Mouse (Mus musculus) stomach, postnatal 0 days (tissue): ENCODE results near the gene Ces2e.

Source experiments
- CTCF ChIP-seq: IDR thresholded peaks from 2 replicates; pipeline ENCODE4 v1.5.1; 2016; ENCODE audit warnings: antibody characterized with exemption, low read depth, mild to moderate bottlenecking, moderate library complexity
- EP300 ChIP-seq: optimal IDR thresholded peaks from 2 replicates; pipeline ENCODE3; 2016; ENCODE audit warnings: antibody characterized with exemption

DNA sequence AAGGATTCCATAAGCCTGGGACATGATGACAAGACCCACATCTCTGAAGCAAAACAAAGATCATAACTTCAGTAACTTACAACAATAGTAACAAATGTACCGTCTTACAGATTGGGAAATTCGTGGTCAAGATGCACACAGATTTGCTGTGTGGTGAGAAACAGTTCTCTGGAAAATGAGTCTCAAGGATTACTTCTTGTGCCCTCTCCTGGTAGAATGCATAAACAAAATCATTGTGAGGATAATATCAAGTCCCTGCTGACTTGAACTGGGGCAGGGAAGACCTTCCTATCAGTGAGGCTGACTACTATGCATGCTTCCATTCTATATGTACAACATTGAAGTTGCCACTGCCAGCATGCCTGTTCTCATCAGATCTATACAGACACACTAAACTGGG is 24.3 kb upstream of the Ces2e start:
- peak; percentile 46 for TF ChIP-seq CTCF
- TF ChIP-seq EP300, result no peak
